Comparison of ENCODE assay signal across 1 mouse cellular context in the genomic region with DNA sequence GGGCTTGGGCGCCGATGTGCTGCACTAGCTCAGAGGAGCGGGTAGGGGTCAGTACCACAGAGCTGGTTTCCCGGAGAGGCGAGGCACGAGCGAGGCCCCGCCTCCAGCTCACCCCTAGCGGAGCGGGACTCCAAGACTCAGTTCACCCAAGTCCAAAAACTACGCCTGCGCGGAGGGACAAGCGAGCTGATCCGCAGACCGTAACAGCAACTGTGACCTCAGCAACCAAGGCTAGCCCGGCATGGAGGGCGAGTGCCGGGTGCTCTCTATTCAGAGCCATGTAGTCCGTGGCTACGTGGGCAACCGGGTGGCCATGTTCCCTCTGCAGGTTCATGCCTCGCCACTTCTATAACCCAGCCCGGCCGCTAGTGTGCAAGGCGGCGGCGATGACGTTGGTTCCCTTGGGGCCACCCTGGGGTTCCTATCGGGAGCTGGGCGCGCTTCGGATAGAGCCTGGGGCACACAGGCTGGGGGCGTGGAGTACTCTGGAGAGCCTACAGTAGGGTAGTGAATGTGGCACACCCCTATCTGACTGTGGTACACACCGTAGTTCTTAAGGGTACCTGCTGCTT.
TF ChIP-seq lines count a peak whose summit lies in the region.

No protein-coding gene starts in this region.

TF ChIP-seq in CH12.LX, 34 proteins besides CTCF, POLR2A, EP300 and RAD21:
- TF ChIP-seq SMC3 (IDR thresholded peaks at IDR 0.05; ENCODE audit: low read depth, low read length) = no peak
- TF ChIP-seq NRF1 (IDR thresholded peaks at IDR 0.05; ENCODE audit: low read depth, low read length) = peak; percentile 54; the same call in 1 of the 2 replicates
